Mouse (Mus musculus) stomach, adult 2 months (tissue): ENCODE results near the gene Scgb1b30. TPM values are rescaled to one million over a fixed set of nuclear protein-coding genes. Genes with fewer than 3 reads are reported as not detected.

Experiments used
- polyA plus RNA-seq: library from polyadenylated mRNA; depleted of rRNA; stranded (reverse); fragments of >200 nt; gene quantifications from 2 replicates; pipeline ENCODE4 v1.2.3, GENCODE M21; 2012; rRNA removed

Gene Scgb1b30
- not detected in 2 replicates for polyA plus RNA-seq

DNA sequence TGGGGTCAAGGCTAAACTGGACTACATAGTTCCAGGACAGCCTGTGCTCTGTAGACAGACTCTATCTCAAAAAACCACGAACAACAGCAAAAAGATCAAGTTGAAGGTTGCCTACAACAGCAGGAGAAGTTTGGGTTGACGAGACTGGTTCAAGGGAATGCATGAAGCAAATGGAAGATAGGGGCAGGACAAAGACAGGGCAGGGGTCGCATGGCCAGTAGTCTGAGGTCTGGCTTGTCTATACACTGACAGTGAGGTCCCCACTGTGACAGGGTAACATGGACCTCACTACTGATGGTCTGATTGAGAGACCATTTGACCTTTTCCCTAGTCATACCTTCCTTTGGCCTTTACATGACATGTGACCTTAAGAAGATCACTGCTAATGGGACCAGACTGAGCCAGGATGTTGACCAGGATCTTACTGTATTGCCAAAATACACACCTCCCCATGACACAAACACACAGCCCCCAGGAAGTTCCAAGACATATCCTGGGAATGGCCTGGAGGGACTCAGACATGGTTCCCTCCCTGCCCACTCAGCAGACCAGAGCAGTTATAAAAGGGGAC, at the start of gene Scgb1b30:
Gene Scgb1b30 (plus strand): TSS at position 521 of the 571 bp plus-strand sequence.

DNA sequence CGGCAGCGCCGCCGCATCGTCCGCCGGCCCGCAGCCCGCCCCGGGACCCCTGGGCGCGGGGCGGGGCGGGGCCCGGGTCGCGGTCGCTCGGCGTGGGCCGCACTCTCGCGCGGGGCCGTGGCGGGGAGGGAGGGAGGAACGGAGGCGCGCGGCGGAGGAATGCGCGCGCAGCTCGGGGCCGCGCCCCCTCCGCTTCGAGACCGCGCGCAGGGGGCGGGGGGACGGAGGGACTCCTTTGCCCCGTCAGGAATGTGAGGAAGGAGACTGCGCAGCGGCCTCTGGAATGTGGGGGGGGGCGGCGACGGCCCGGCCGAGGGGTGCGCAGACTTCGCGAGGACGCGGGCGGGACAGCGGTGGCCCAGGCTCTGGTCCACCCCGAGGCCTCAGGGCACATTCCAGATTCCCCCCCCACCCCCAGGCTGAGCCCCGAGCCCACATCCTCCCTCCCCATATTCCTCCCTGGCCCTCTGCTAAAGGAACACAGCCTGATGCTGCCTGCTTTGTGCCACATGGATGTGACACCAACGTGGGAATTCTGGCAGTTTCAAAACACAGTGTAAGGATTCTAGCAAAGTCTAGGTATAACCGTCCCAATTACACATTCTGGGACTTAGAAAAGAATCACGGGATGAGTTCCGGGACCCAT, 38.0 kb downstream of the Scgb1b30 start, which contains the start of gene Wtip:
Gene Wtip (minus strand): TSS at position 152 of the 646 bp plus-strand sequence.

Other genes starting within 250 kb of the Scgb1b30 start
- gene Scgb2b26, start 150.4 kb upstream of the Scgb1b30 start, polyA plus RNA-seq: not detected in 2 replicates
- not detected in 2 replicates for gene Scgb2b27, start 81.5 kb upstream of the Scgb1b30 start, polyA plus RNA-seq
- not detected in 2 replicates for gene Scgb1b27, start 73.9 kb upstream of the Scgb1b30 start, polyA plus RNA-seq
- gene Wtip, start 37.8 kb downstream of the Scgb1b30 start, polyA plus RNA-seq: 22.0 and 45.2 TPM in 2 replicates
- gene Uba2, start 74.2 kb downstream of the Scgb1b30 start, polyA plus RNA-seq: 8.5 and 11.1 TPM in 2 replicates
- gene Pdcd2l, start 101.2 kb downstream of the Scgb1b30 start, polyA plus RNA-seq: 9.4 and 14.3 TPM in 2 replicates
- gene Gpi1, start 134.9 kb downstream of the Scgb1b30 start, polyA plus RNA-seq: 298 and 321 TPM in 2 replicates
- gene Gm6096, start 155.6 kb downstream of the Scgb1b30 start, polyA plus RNA-seq: not detected in 2 replicates
- 9.7 and 10.4 TPM in 2 replicates for gene 4931406P16Rik, start 218.1 kb downstream of the Scgb1b30 start, polyA plus RNA-seq